Mouse (Mus musculus): Measurements from ENCODE around the gene Adcy7. TPM values are rescaled to one million over a fixed set of nuclear protein-coding genes. Genes with fewer than 3 reads are reported as not detected.

Gene Adcy7
- total and polyA plus RNA-seq, 2 experiments from 2014 or later = 8.6 to 23.2 TPM

DNA sequence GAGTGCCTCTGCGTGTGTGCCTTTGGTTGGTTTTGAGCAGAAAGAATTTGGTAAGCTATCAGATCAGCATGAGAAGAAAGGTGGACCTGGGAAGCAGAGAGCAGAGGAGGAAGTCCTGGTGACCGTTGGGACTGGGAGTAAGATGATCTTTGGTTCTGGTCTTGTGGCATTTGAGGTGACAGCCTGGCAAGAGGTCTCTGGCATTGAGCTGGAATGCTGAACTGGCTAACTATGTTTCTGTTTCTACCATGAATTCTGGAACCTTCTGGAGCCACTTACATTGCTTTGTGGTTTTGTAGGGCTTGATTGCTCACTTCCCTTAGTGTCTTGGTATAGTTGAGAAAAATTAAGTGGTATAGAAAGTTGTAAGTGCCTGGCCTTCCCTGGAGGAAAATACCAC lies 34.6 kb upstream of the Adcy7 start:
- Histone ChIP-seq H3K4me1 (ENCODE audit: insufficient read depth, low read length) (no peaks in the 10 kb centered on the region), H3K4me2 (ENCODE audit: low read depth, low read length) (no peak overlapping the region), H3K9ac (replicated peaks; ENCODE audit: low read length) (no peak overlapping the region), H3K27ac (no peak overlapping the region), H3K9me3 (ENCODE audit: low read length) (no peaks in the 10 kb centered on the region), H3K4me3 (ENCODE audit: low read length) (no peak overlapping the region), H3K27me3 (ENCODE audit: insufficient read depth, low read length) (no peaks in the 10 kb centered on the region), H3K36me3 (ENCODE audit: insufficient read depth, low read length) (no peaks in the 10 kb centered on the region)
- WGBS = 80% methylated on average over 2 of the region's 2 CpGs
- DNase-seq (ENCODE audit: low spot score) (no peak), ATAC-seq (no peak)
- no peak for TF ChIP-seq CTCF (IDR thresholded peaks at IDR 0.05; ENCODE audit: low read depth)

GRCm38 (mm10) chr8:88239277-88239676 lies 32.9 kb upstream of the Adcy7 start:
- Histone ChIP-seq H3K4me3 (ENCODE audit: low read length) (no peak overlapping the region), H3K4me2 (ENCODE audit: low read depth, low read length) (no peak overlapping the region), H3K4me1 (ENCODE audit: insufficient read depth, low read length) (no peaks in the 10 kb centered on the region), H3K36me3 (ENCODE audit: insufficient read depth, low read length) (no peaks in the 10 kb centered on the region), H3K27me3 (ENCODE audit: insufficient read depth, low read length) (no peaks in the 10 kb centered on the region), H3K27ac (no peak overlapping the region), H3K9ac (replicated peaks; ENCODE audit: low read length) (no peak overlapping the region), H3K9me3 (ENCODE audit: low read length) (no peaks in the 10 kb centered on the region)
- TF ChIP-seq CTCF (IDR thresholded peaks at IDR 0.05; ENCODE audit: low read depth) = no peak
- ATAC-seq = no peak
- 87% methylated on average over 5 of the region's 5 CpGs for WGBS
- no peak for DNase-seq (ENCODE audit: low spot score)

DNA sequence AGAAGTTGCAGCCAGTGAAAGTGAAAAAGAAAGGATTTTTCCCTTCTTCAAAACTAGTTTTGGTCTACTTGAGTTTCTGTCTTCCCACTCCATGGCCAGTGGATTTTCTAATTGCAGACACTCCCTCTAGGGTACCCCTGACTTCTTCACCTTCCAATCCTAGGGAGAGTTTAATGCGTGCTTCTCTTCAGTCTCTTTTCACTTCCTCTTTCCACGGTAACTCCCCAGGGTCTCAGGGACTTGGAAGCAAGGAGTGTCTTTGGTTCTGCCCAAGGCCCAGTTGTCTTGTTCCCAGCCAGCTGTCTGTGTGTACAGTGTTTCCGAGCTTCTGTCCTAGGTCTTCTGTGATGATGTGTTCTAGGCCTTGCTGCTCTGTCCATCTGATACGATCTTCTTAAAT lies 30.3 kb upstream of the Adcy7 start:
- 90% methylated on average over 4 of the region's 4 CpGs for WGBS
- TF ChIP-seq CTCF (IDR thresholded peaks at IDR 0.05; ENCODE audit: low read depth) = no peak
- Histone ChIP-seq H3K27ac (no peak overlapping the region), H3K4me3 (ENCODE audit: low read length) (no peak overlapping the region), H3K27me3 (ENCODE audit: insufficient read depth, low read length) (no peaks in the 10 kb centered on the region), H3K4me1 (ENCODE audit: insufficient read depth, low read length) (no peaks in the 10 kb centered on the region), H3K36me3 (ENCODE audit: insufficient read depth, low read length) (no peaks in the 10 kb centered on the region; the same call in 1 of the 2 replicates), H3K4me2 (ENCODE audit: low read depth, low read length) (no peak overlapping the region), H3K9ac (replicated peaks; ENCODE audit: low read length) (no peak overlapping the region), H3K9me3 (ENCODE audit: low read length) (no peaks in the 10 kb centered on the region)
- ATAC-seq (no peak), DNase-seq (ENCODE audit: low spot score) (no peak)

DNA sequence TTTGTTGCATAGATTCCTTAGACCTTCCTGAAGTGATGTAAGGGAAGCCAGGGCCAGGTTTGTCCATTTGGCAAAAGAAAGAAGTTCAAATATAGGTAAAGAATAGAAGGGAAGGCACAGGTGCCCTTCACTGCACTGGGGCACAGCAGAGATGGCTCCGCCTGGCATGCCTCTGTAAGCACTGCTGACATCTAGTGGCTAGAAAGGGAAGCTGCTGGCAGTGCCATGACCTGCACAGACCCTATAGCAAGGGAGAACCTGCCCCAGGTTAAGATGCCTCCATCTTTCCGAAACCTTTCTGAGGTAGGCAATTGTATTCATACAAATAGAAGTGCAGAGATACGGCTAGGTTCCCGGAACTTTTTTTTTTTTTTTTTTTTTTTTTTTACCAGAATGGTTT lies 27.9 kb upstream of the Adcy7 start:
- H3K9me3 ChIP-seq (ENCODE audit: low read length) = no peaks in the 10 kb centered on the region
- H3K4me3 ChIP-seq (ENCODE audit: low read length) = no peak overlapping the region
- H3K27me3 ChIP-seq (ENCODE audit: insufficient read depth, low read length) = no peaks in the 10 kb centered on the region
- H3K4me1 ChIP-seq (ENCODE audit: insufficient read depth, low read length) = no peaks in the 10 kb centered on the region
- H3K27ac ChIP-seq = no peak overlapping the region
- H3K4me2 ChIP-seq (ENCODE audit: low read depth, low read length) = no peak overlapping the region
- no peak overlapping the region for H3K9ac ChIP-seq (replicated peaks; ENCODE audit: low read length)
- TF ChIP-seq CTCF (IDR thresholded peaks at IDR 0.05; ENCODE audit: low read depth) = peak; percentile 84
- DNase-seq (ENCODE audit: low spot score) = peak; percentile 69
- peak; percentile 82 for ATAC-seq
- 87% methylated on average over 4 of the region's 4 CpGs for WGBS
- H3K36me3 ChIP-seq (ENCODE audit: insufficient read depth, low read length) = peaks cover 3% of the 10 kb centered on the region; the same call in 1 of the 2 replicates

- no peak overlapping the region for H3K27ac ChIP-seq
- no peak overlapping the region for H3K9ac ChIP-seq (replicated peaks; ENCODE audit: low read length)
- no peaks in the 10 kb centered on the region for H3K9me3 ChIP-seq (ENCODE audit: low read length)
- H3K4me1 ChIP-seq (ENCODE audit: insufficient read depth, low read length) = no peaks in the 10 kb centered on the region
- no peak for ATAC-seq
- no peak overlapping the region for H3K4me2 ChIP-seq (ENCODE audit: low read depth, low read length)
- H3K27me3 ChIP-seq (ENCODE audit: insufficient read depth, low read length) = no peaks in the 10 kb centered on the region
- WGBS = 76% methylated on average over 3 of the region's 3 CpGs
- peak; percentile 66 for DNase-seq (ENCODE audit: low spot score)
- TF ChIP-seq CTCF (IDR thresholded peaks at IDR 0.05; ENCODE audit: low read depth) = peak; percentile 57
- peaks cover 15% of the 10 kb centered on the region for H3K36me3 ChIP-seq (ENCODE audit: insufficient read depth, low read length)
- no peak overlapping the region for H3K4me3 ChIP-seq (ENCODE audit: low read length)
Measured at GRCm38 (mm10) chr8:88252791-88253190, 19.4 kb upstream of the Adcy7 start.

DNA sequence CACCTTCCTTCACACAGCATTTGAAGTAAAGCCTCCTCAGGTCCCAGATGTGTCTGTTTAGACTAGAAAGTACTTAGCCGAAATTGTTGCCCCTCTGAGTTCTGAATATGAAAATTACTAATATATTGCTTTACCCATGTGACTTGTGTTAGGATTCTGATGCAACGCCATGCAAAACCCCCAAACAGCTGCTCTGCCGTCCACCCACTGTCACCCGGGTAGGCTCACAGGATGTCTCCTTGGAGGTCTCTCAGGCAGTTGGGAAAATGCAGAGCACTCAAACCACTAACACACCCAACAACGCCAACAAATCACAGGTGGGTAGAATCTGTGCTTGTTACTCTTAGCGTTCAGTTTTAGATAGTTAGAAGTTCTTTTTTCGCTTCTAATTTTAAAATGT lies 17.2 kb upstream of the Adcy7 start:
- no peak overlapping the region for H3K9ac ChIP-seq (replicated peaks; ENCODE audit: low read length)
- H3K9me3 ChIP-seq (ENCODE audit: low read length) = no peaks in the 10 kb centered on the region
- no peak overlapping the region for H3K27ac ChIP-seq
- ATAC-seq = no peak
- no peak overlapping the region for H3K4me2 ChIP-seq (ENCODE audit: low read depth, low read length)
- peaks cover 15% of the 10 kb centered on the region for H3K36me3 ChIP-seq (ENCODE audit: insufficient read depth, low read length)
- H3K27me3 ChIP-seq (ENCODE audit: insufficient read depth, low read length) = no peaks in the 10 kb centered on the region
- 86% methylated on average over 7 of the region's 7 CpGs for WGBS
- no peak overlapping the region for H3K4me3 ChIP-seq (ENCODE audit: low read length)
- no peaks in the 10 kb centered on the region for H3K4me1 ChIP-seq (ENCODE audit: insufficient read depth, low read length)
- no peak for TF ChIP-seq CTCF (IDR thresholded peaks at IDR 0.05; ENCODE audit: low read depth)
- DNase-seq (ENCODE audit: low spot score) = no peak

DNA sequence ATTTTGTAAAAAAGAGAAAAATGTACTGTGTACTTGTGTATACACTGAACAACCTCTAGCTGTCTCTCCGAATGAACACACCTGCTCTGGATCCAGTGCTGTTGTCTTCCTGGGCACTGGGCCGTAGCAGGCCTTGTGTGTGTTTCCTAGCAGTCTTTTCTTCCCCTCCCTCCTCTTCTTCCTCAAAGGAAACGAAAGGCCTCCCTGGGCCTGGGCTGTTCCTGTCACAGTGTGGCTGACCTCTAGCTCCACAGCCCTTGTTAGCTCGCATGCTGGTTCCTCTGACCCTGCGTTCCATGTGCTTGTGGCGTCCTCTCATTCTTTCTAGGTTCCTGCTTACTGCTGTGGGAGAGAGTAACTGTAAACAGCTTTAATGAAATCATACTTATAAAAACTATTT lies 14.2 kb upstream of the Adcy7 start:
- Histone ChIP-seq H3K4me2 (ENCODE audit: low read depth, low read length) (no peak overlapping the region), H3K27me3 (ENCODE audit: insufficient read depth, low read length) (no peaks in the 10 kb centered on the region), H3K9me3 (ENCODE audit: low read length) (no peaks in the 10 kb centered on the region), H3K36me3 (ENCODE audit: insufficient read depth, low read length) (no peaks in the 10 kb centered on the region), H3K4me3 (ENCODE audit: low read length) (no peak overlapping the region), H3K27ac (no peak overlapping the region), H3K4me1 (ENCODE audit: insufficient read depth, low read length) (no peaks in the 10 kb centered on the region), H3K9ac (replicated peaks; ENCODE audit: low read length) (no peak overlapping the region)
- ATAC-seq = no peak
- TF ChIP-seq CTCF (IDR thresholded peaks at IDR 0.05; ENCODE audit: low read depth) = no peak
- WGBS = 48% methylated on average over 6 of the region's 6 CpGs
- no peak for DNase-seq (ENCODE audit: low spot score)
